Mouse (Mus musculus): ENCODE measurements around the gene Slc16a10. TPM values are rescaled to one million over a fixed set of nuclear protein-coding genes. Genes with fewer than 3 reads are reported as not detected.
A peak's percentile ranks its signal among the peaks of the same experiment; 100 is the strongest.

Gene Slc16a10
- polyA plus RNA-seq, 1 experiment from 2014 or later: 2.2 TPM

GRCm38 (mm10) chr10:40073608-40074007 lies 68.5 kb downstream of the Slc16a10 start:
- Histone ChIP-seq H3K9me3 (replicated peaks; ENCODE audit: control insufficient read depth, low read length) (no peaks in the 10 kb centered on the region), H3K4me2 (ENCODE audit: low read length) (no peak overlapping the region), H3K36me3 (ENCODE audit: control insufficient read depth, insufficient read depth, low read length) (no peaks in the 10 kb centered on the region), H3K4me3 (ENCODE audit: low read depth, low read length) (no peak overlapping the region), H3K27ac (ENCODE audit: low read depth, low read length) (no peak overlapping the region), H3K9ac (ENCODE audit: low read length) (no peak overlapping the region), H3K4me1 (ENCODE audit: control insufficient read depth, insufficient read depth, low read length) (no peaks in the 10 kb centered on the region), H3K27me3 (replicated peaks; ENCODE audit: control insufficient read depth, insufficient read depth, low read length) (no peaks in the 10 kb centered on the region)
- WGBS: 96% methylated on average over 6 of the region's 6 CpGs
- DNase-seq (ENCODE audit: low spot score) (no peak), ATAC-seq (no peak)

- no peaks in the 10 kb centered on the region for H3K4me1 ChIP-seq (ENCODE audit: control insufficient read depth, insufficient read depth, low read length)
- no peak overlapping the region for H3K9ac ChIP-seq (ENCODE audit: low read length)
- ATAC-seq (no peak), DNase-seq (ENCODE audit: low spot score) (no peak)
- H3K27ac ChIP-seq (ENCODE audit: low read depth, low read length): no peak overlapping the region
- H3K4me2 ChIP-seq (ENCODE audit: low read length): no peak overlapping the region
- WGBS: 76% methylated on average over 9 of the region's 9 CpGs
- H3K9me3 ChIP-seq (replicated peaks; ENCODE audit: control insufficient read depth, low read length): no peaks in the 10 kb centered on the region
- H3K27me3 ChIP-seq (replicated peaks; ENCODE audit: control insufficient read depth, insufficient read depth, low read length): no peaks in the 10 kb centered on the region
- no peaks in the 10 kb centered on the region for H3K36me3 ChIP-seq (ENCODE audit: control insufficient read depth, insufficient read depth, low read length)
- no peak overlapping the region for H3K4me3 ChIP-seq (ENCODE audit: low read depth, low read length)
Measured at GRCm38 (mm10) chr10:40070684-40071083, 71.4 kb downstream of the Slc16a10 start.

- Histone ChIP-seq H3K36me3 (ENCODE audit: control insufficient read depth, insufficient read depth, low read length) (no peaks in the 10 kb centered on the region), H3K4me1 (ENCODE audit: control insufficient read depth, insufficient read depth, low read length) (no peaks in the 10 kb centered on the region), H3K4me2 (ENCODE audit: low read length) (no peak overlapping the region), H3K27ac (ENCODE audit: low read depth, low read length) (no peak overlapping the region), H3K9ac (ENCODE audit: low read length) (no peak overlapping the region), H3K4me3 (ENCODE audit: low read depth, low read length) (no peak overlapping the region), H3K9me3 (replicated peaks; ENCODE audit: control insufficient read depth, low read length) (no peaks in the 10 kb centered on the region), H3K27me3 (replicated peaks; ENCODE audit: control insufficient read depth, insufficient read depth, low read length) (no peaks in the 10 kb centered on the region)
- ATAC-seq (no peak), DNase-seq (ENCODE audit: low spot score) (no peak)
- 61% methylated on average over 4 of the region's 4 CpGs for WGBS
Measured at GRCm38 (mm10) chr10:40069270-40069669, 72.8 kb downstream of the Slc16a10 start.

GRCm38 (mm10) chr10:40068595-40068994 lies 73.5 kb downstream of the Slc16a10 start:
- no peaks in the 10 kb centered on the region for H3K27me3 ChIP-seq (replicated peaks; ENCODE audit: control insufficient read depth, insufficient read depth, low read length)
- DNase-seq (ENCODE audit: low spot score): no peak
- no peaks in the 10 kb centered on the region for H3K9me3 ChIP-seq (replicated peaks; ENCODE audit: control insufficient read depth, low read length)
- H3K4me1 ChIP-seq (ENCODE audit: control insufficient read depth, insufficient read depth, low read length): no peaks in the 10 kb centered on the region
- WGBS: 78% methylated on average over 10 of the region's 10 CpGs
- H3K9ac ChIP-seq (ENCODE audit: low read length): no peak overlapping the region
- H3K4me3 ChIP-seq (ENCODE audit: low read depth, low read length): no peak overlapping the region
- ATAC-seq: no peak
- no peaks in the 10 kb centered on the region for H3K36me3 ChIP-seq (ENCODE audit: control insufficient read depth, insufficient read depth, low read length)
- no peak overlapping the region for H3K4me2 ChIP-seq (ENCODE audit: low read length)
- no peak overlapping the region for H3K27ac ChIP-seq (ENCODE audit: low read depth, low read length)

- no peak for ATAC-seq
- WGBS: 11% methylated on average over 1 of the region's 1 CpGs
Measured at GRCm38 (mm10) chr10:40067529-40067928, 74.5 kb downstream of the Slc16a10 start.

GRCm38 (mm10) chr10:40067071-40067470 lies 75.0 kb downstream of the Slc16a10 start:
- no peak for ATAC-seq
- no peaks in the 10 kb centered on the region for H3K36me3 ChIP-seq (ENCODE audit: control insufficient read depth, insufficient read depth, low read length)
- WGBS: 20% methylated on average over 1 of the region's 1 CpGs

More at GRCm38 (mm10) chr10:40067529-40067928, 74.5 kb downstream of the Slc16a10 start:
- Histone ChIP-seq H3K9me3 (replicated peaks; ENCODE audit: control insufficient read depth, low read length) (no peaks in the 10 kb centered on the region), H3K27ac (ENCODE audit: low read depth, low read length) (no peak overlapping the region), H3K36me3 (ENCODE audit: control insufficient read depth, insufficient read depth, low read length) (no peaks in the 10 kb centered on the region), H3K4me1 (ENCODE audit: control insufficient read depth, insufficient read depth, low read length) (no peaks in the 10 kb centered on the region), H3K9ac (ENCODE audit: low read length) (no peak overlapping the region), H3K27me3 (replicated peaks; ENCODE audit: control insufficient read depth, insufficient read depth, low read length) (no peaks in the 10 kb centered on the region), H3K4me2 (ENCODE audit: low read length) (no peak overlapping the region), H3K4me3 (ENCODE audit: low read depth, low read length) (no peak overlapping the region)
- peak; percentile 17 for DNase-seq (ENCODE audit: low spot score)

GRCm38 (mm10) chr10:40065357-40065756 lies 76.7 kb downstream of the Slc16a10 start:
- no peak for DNase-seq (ENCODE audit: low spot score)
- Histone ChIP-seq H3K4me1 (ENCODE audit: control insufficient read depth, insufficient read depth, low read length) (no peaks in the 10 kb centered on the region), H3K27me3 (replicated peaks; ENCODE audit: control insufficient read depth, insufficient read depth, low read length) (no peaks in the 10 kb centered on the region), H3K9me3 (replicated peaks; ENCODE audit: control insufficient read depth, low read length) (no peaks in the 10 kb centered on the region), H3K36me3 (ENCODE audit: control insufficient read depth, insufficient read depth, low read length) (no peaks in the 10 kb centered on the region), H3K9ac (ENCODE audit: low read length) (no peak overlapping the region), H3K27ac (ENCODE audit: low read depth, low read length) (no peak overlapping the region), H3K4me3 (ENCODE audit: low read depth, low read length) (no peak overlapping the region), H3K4me2 (ENCODE audit: low read length) (no peak overlapping the region)
- WGBS: 11% methylated on average over 3 of the region's 3 CpGs
- no peak for ATAC-seq

More at GRCm38 (mm10) chr10:40067071-40067470, 75.0 kb downstream of the Slc16a10 start:
- no peaks in the 10 kb centered on the region for H3K27me3 ChIP-seq (replicated peaks; ENCODE audit: control insufficient read depth, insufficient read depth, low read length)
- H3K4me2 ChIP-seq (ENCODE audit: low read length): no peak overlapping the region
- no peak overlapping the region for H3K9ac ChIP-seq (ENCODE audit: low read length)
- DNase-seq (ENCODE audit: low spot score): no peak
- no peak overlapping the region for H3K4me3 ChIP-seq (ENCODE audit: low read depth, low read length)
- no peaks in the 10 kb centered on the region for H3K4me1 ChIP-seq (ENCODE audit: control insufficient read depth, insufficient read depth, low read length)
- H3K27ac ChIP-seq (ENCODE audit: low read depth, low read length): no peak overlapping the region
- no peaks in the 10 kb centered on the region for H3K9me3 ChIP-seq (replicated peaks; ENCODE audit: control insufficient read depth, low read length)

GRCm38 (mm10) chr10:40063291-40063890 lies 78.7 kb downstream of the Slc16a10 start:
- DNase-seq (ENCODE audit: low spot score) (no peak), ATAC-seq (no peak)

GRCm38 (mm10) chr10:40062812-40063211 lies 79.2 kb downstream of the Slc16a10 start:
- Histone ChIP-seq H3K36me3 (ENCODE audit: control insufficient read depth, insufficient read depth, low read length) (no peaks in the 10 kb centered on the region), H3K27me3 (replicated peaks; ENCODE audit: control insufficient read depth, insufficient read depth, low read length) (no peaks in the 10 kb centered on the region), H3K9me3 (replicated peaks; ENCODE audit: control insufficient read depth, low read length) (no peaks in the 10 kb centered on the region), H3K9ac (ENCODE audit: low read length) (no peak overlapping the region), H3K27ac (ENCODE audit: low read depth, low read length) (no peak overlapping the region), H3K4me2 (ENCODE audit: low read length) (no peak overlapping the region), H3K4me1 (ENCODE audit: control insufficient read depth, insufficient read depth, low read length) (no peaks in the 10 kb centered on the region), H3K4me3 (ENCODE audit: low read depth, low read length) (no peak overlapping the region)
- DNase-seq (ENCODE audit: low spot score) (no peak), ATAC-seq (no peak)
- whole genome bisulfite sequencing: 22% methylated on average over 6 of the region's 6 CpGs

More at GRCm38 (mm10) chr10:40063291-40063890, 78.7 kb downstream of the Slc16a10 start:
- 44% methylated on average over 5 of the region's 5 CpGs for WGBS
- H3K9me3 ChIP-seq (replicated peaks; ENCODE audit: control insufficient read depth, low read length): no peaks in the 10 kb centered on the region
- H3K9ac ChIP-seq (ENCODE audit: low read length): no peak overlapping the region
- no peak overlapping the region for H3K4me2 ChIP-seq (ENCODE audit: low read length)
- no peaks in the 10 kb centered on the region for H3K36me3 ChIP-seq (ENCODE audit: control insufficient read depth, insufficient read depth, low read length)
- no peaks in the 10 kb centered on the region for H3K4me1 ChIP-seq (ENCODE audit: control insufficient read depth, insufficient read depth, low read length)
- H3K27ac ChIP-seq (ENCODE audit: low read depth, low read length): no peak overlapping the region
- H3K27me3 ChIP-seq (replicated peaks; ENCODE audit: control insufficient read depth, insufficient read depth, low read length): no peaks in the 10 kb centered on the region
- no peak overlapping the region for H3K4me3 ChIP-seq (ENCODE audit: low read depth, low read length)
